Mouse (Mus musculus) embryonic facial prominence, embryonic 14.5 days (tissue): ENCODE measurements around the gene Mettl21e. TPM values are rescaled to one million over a fixed set of nuclear protein-coding genes. Genes with fewer than 3 reads are reported as not detected.
"Not testable (repeated sequence)": the region's sequence is repeated elsewhere in the genome, so short reads cannot be mapped to it uniquely, and the experiment has no call there.

Experiments
- ATAC-seq: fragments of 200-750 bp; cut with Nextera tagmentation; 2 replicates; pipeline ENCODE4 v1.8.0; 2017; ENCODE audit warnings: low read depth, moderate number of reproducible peaks, moderate TSS enrichment
- DNase-seq: peaks from one replicate; pipeline ENCODE4 v3.0.0-alpha.2; 2015; ENCODE audit warnings: low spot score
- H3K27ac ChIP-seq: fragments of 300-500 bp; sonication (generic); replicated peaks from 2 replicates; pipeline ENCODE4 v1.5.1; 2014; ENCODE audit warnings: low read depth, mild to moderate bottlenecking, low read length, moderate library complexity
- H3K27me3 ChIP-seq: fragments of 300-500 bp; sonication (generic); replicated peaks from 2 replicates; pipeline ENCODE4 v1.6.1; 2014; ENCODE audit warnings: low read length; ENCODE audit not compliant: control insufficient read depth, insufficient read depth
- H3K36me3 ChIP-seq: fragments of 300-500 bp; sonication (generic); 2 replicates; pipeline ENCODE4 v1.6.1; 2014; ENCODE audit warnings: low read length, mixed read lengths; ENCODE audit not compliant: control insufficient read depth, insufficient read depth
- H3K4me1 ChIP-seq: fragments of 300-500 bp; sonication (generic); 2 replicates; pipeline ENCODE4 v1.6.1; 2014; ENCODE audit warnings: antibody characterized with exemption, low read length; ENCODE audit not compliant: control insufficient read depth, insufficient read depth
- H3K4me2 ChIP-seq: fragments of 300-500 bp; sonication (generic); 2 replicates; pipeline ENCODE4 v1.6.1; 2014; ENCODE audit warnings: low read depth, mild to moderate bottlenecking, low read length, moderate library complexity, mixed read lengths
- H3K4me3 ChIP-seq: fragments of 300-500 bp; sonication (generic); 2 replicates; pipeline ENCODE4 v1.5.1; 2014; ENCODE audit warnings: low read depth, mild to moderate bottlenecking, low read length
- H3K9ac ChIP-seq: fragments of 300-500 bp; sonication (generic); 2 replicates; pipeline ENCODE4 v1.6.1; 2014; ENCODE audit warnings: low read depth, mild to moderate bottlenecking, low read length, moderate library complexity, mixed read lengths
- H3K9me3 ChIP-seq: fragments of 300-500 bp; sonication (generic); 2 replicates; pipeline ENCODE4 v1.6.1; 2016; ENCODE audit warnings: low read length; ENCODE audit not compliant: control insufficient read depth
- WGBS: fragments of 180-500 bp; shearing (Covaris S2); extraction: QIAGEN DNeasy Blood & Tissue Kit; methylation state at CpG from one replicate; pipeline ENCODE4 v1.1.7; 2014; 5-methylcytosine and 5-hydroxymethylcytosine counted together
- polyA plus RNA-seq: library from polyadenylated mRNA; unstranded; fragments of >200 nt; fragmentation: Nextera tagmentation; extraction: Ambion mirVana; gene quantifications from 2 replicates; pipeline ENCODE4 v1.2.1, GENCODE M21; 2014

The Mettl21e gene
- polyA plus RNA-seq, result 0.38 and 1.8 TPM in 2 replicates

GRCm38 (mm10) chr1:44218876-44219275, at the start of gene Mettl21e:
Gene Mettl21e (minus strand): TSS chr1:44218961.
- Histone ChIP-seq H3K9ac (no peak within 1 kb of the TSS), H3K9me3 (no peaks in the 10 kb centered on the region), H3K27me3 (no peaks in the 10 kb centered on the region), H3K4me1 (no peaks in the 10 kb centered on the region; the same call in 1 of the 2 replicates), H3K27ac (no peak within 1 kb of the TSS), H3K36me3 (no peaks in the 10 kb centered on the region), H3K4me3 (no peak within 1 kb of the TSS), H3K4me2 (no peak within 1 kb of the TSS)
- peak; percentile 33 for DNase-seq
- WGBS, result 50% methylated on average over 1 of the region's 1 CpGs
- ATAC-seq, result peak; percentile 33; the same call in 1 of the 2 replicates

GRCm38 (mm10) chr1:44240440-44240839, 21.7 kb upstream of the Mettl21e start:
- not testable (repeated sequence) for H3K36me3 ChIP-seq, H3K9ac ChIP-seq, H3K4me3 ChIP-seq, H3K27me3 ChIP-seq, H3K27ac ChIP-seq, H3K9me3 ChIP-seq, H3K4me1 ChIP-seq, ATAC-seq, H3K4me2 ChIP-seq, DNase-seq
- WGBS, result 73% methylated on average over 2 of the region's 2 CpGs

- no peaks in the 10 kb centered on the region for H3K36me3 ChIP-seq
- no peak for ATAC-seq
- no peak overlapping the region for H3K27ac ChIP-seq
- H3K4me2 ChIP-seq, result no peak overlapping the region
- no peaks in the 10 kb centered on the region for H3K4me1 ChIP-seq
- WGBS, result 79% methylated on average over 3 of the region's 3 CpGs
- H3K9me3 ChIP-seq, result no peaks in the 10 kb centered on the region
- H3K9ac ChIP-seq, result no peak overlapping the region
- no peak overlapping the region for H3K4me3 ChIP-seq
- H3K27me3 ChIP-seq, result no peaks in the 10 kb centered on the region
- DNase-seq, result no peak
Measured at GRCm38 (mm10) chr1:44239969-44240368, 21.2 kb upstream of the Mettl21e start.

GRCm38 (mm10) chr1:44237305-44237704, 18.5 kb upstream of the Mettl21e start:
- WGBS, result 75% methylated on average over 2 of the region's 2 CpGs
- no peaks in the 10 kb centered on the region for H3K36me3 ChIP-seq
- H3K9ac ChIP-seq, result no peak overlapping the region
- no peaks in the 10 kb centered on the region for H3K4me1 ChIP-seq
- ATAC-seq (no peak), DNase-seq (no peak)
- H3K27me3 ChIP-seq, result no peaks in the 10 kb centered on the region
- no peak overlapping the region for H3K4me3 ChIP-seq
- no peaks in the 10 kb centered on the region for H3K9me3 ChIP-seq
- no peak overlapping the region for H3K4me2 ChIP-seq
- H3K27ac ChIP-seq, result no peak overlapping the region

- Histone ChIP-seq H3K9ac (no peak overlapping the region), H3K9me3 (no peaks in the 10 kb centered on the region), H3K4me2 (no peak overlapping the region), H3K4me1 (no peaks in the 10 kb centered on the region), H3K4me3 (no peak overlapping the region), H3K36me3 (no peaks in the 10 kb centered on the region), H3K27ac (no peak overlapping the region), H3K27me3 (no peaks in the 10 kb centered on the region)
- no peak for DNase-seq
- WGBS, result 72% methylated on average over 2 of the region's 2 CpGs
- ATAC-seq, result no peak
Measured at GRCm38 (mm10) chr1:44235311-44235710, 16.6 kb upstream of the Mettl21e start.

- H3K4me3 ChIP-seq, DNase-seq, H3K27ac ChIP-seq, H3K4me1 ChIP-seq, H3K9me3 ChIP-seq, ATAC-seq, H3K27me3 ChIP-seq, H3K4me2 ChIP-seq, H3K36me3 ChIP-seq, H3K9ac ChIP-seq: not testable (repeated sequence)
- WGBS, result 91% methylated on average over 2 of the region's 2 CpGs
Measured at GRCm38 (mm10) chr1:44234531-44234930, 15.8 kb upstream of the Mettl21e start.

GRCm38 (mm10) chr1:44229044-44229443, 10.3 kb upstream of the Mettl21e start:
- H3K27me3 ChIP-seq, result no peaks in the 10 kb centered on the region
- peak; percentile 55; the same call in 1 of the 2 replicates for ATAC-seq
- no peaks in the 10 kb centered on the region for H3K36me3 ChIP-seq
- H3K9ac ChIP-seq, result no peak overlapping the region
- no peak overlapping the region for H3K4me3 ChIP-seq
- WGBS, result 37% methylated on average over 2 of the region's 2 CpGs
- H3K27ac ChIP-seq, result no peak overlapping the region
- H3K9me3 ChIP-seq, result peaks cover 11% of the 10 kb centered on the region
- DNase-seq, result peak; percentile 71
- H3K4me1 ChIP-seq, result no peaks in the 10 kb centered on the region
- H3K4me2 ChIP-seq, result no peak overlapping the region

GRCm38 (mm10) chr1:44217118-44217517, 1.6 kb downstream of the Mettl21e start:
- Histone ChIP-seq H3K4me3 (no peak overlapping the region), H3K4me1 (no peaks in the 10 kb centered on the region; the same call in 1 of the 2 replicates), H3K4me2 (no peak overlapping the region), H3K9ac (no peak overlapping the region), H3K27ac (no peak overlapping the region), H3K36me3 (no peaks in the 10 kb centered on the region), H3K9me3 (no peaks in the 10 kb centered on the region), H3K27me3 (no peaks in the 10 kb centered on the region)
- DNase-seq (peak; percentile 63), ATAC-seq (no peak)
- 47% methylated on average over 2 of the region's 2 CpGs for WGBS

GRCm38 (mm10) chr1:44216352-44217116, 2.2 kb downstream of the Mettl21e start:
- H3K27ac ChIP-seq, result 0 out of 2 replicates have a peak overlapping the region, but pooled peaks have one; percentile 21
- H3K4me3 ChIP-seq, result no peak overlapping the region
- H3K36me3 ChIP-seq, result no peaks in the 10 kb centered on the region
- H3K9me3 ChIP-seq, result no peaks in the 10 kb centered on the region
- WGBS, result 44% methylated on average over 2 of the region's 2 CpGs
- ATAC-seq, result peak; percentile 75
- no peak overlapping the region; the same call in 1 of the 2 replicates for H3K4me2 ChIP-seq
- H3K4me1 ChIP-seq, result no peaks in the 10 kb centered on the region; the same call in 1 of the 2 replicates
- H3K9ac ChIP-seq, result no peak overlapping the region
- H3K27me3 ChIP-seq, result no peaks in the 10 kb centered on the region
- peak; percentile 79 for DNase-seq
